Mouse (Mus musculus): ENCODE measurements at regions not wholly inside any gene's neighbourhood (a gene's known extent, or its start where the extent isn't known, plus 50 kb on each side); places are given as distances from the start of the nearest gene placed in this dataset.

GRCm38 (mm10) chr11:18278585-18279136, 325.0 kb upstream of the Etaa1 start:
- no peak overlapping the region for H3K4me2 ChIP-seq (ENCODE audit: low read depth)
- ATAC-seq (ENCODE audit: insufficient read depth) (no peak), DNase-seq (ENCODE audit: low read depth in 3 of 3, low spot score in 3 of 3) (no peak)
- no peak overlapping the region for H3K27ac ChIP-seq
- H3K4me1 ChIP-seq (replicated peaks; ENCODE audit: control insufficient read depth in 2 of 2, insufficient read depth in 2 of 2, low read length in 1 of 2) = no peaks in the 10 kb centered on the region
- no peaks in the 10 kb centered on the region for H3K36me3 ChIP-seq (replicated peaks; ENCODE audit: control insufficient read depth, insufficient read depth, low read depth)
- H3K9me3 ChIP-seq (ENCODE audit: control insufficient read depth, low read length) = no peaks in the 10 kb centered on the region
- no peak overlapping the region for H3K4me3 ChIP-seq (ENCODE audit: insufficient read depth in 1 of 2, low read depth in 2 of 2, low read length in 2 of 2)
- WGBS (ENCODE audit: insufficient replicate concordance) = 48% methylated on average over 2 of the region's 2 CpGs
- no peak for TF ChIP-seq EP300 (IDR thresholded peaks at IDR 0.05; ENCODE audit: low read depth)
- H3K9ac ChIP-seq (replicated peaks) = no peak overlapping the region
- no peaks in the 10 kb centered on the region for H3K27me3 ChIP-seq (ENCODE audit: control insufficient read depth, insufficient read depth, low read length)

- TF ChIP-seq CTCF (IDR thresholded peaks at IDR 0.05; ENCODE audit: low read depth) (no peak), EP300 (IDR thresholded peaks at IDR 0.05; ENCODE audit: low read depth) (no peak)
- DNase-seq (ENCODE audit: low read depth in 3 of 3, low spot score in 3 of 3) (no peak), ATAC-seq (ENCODE audit: insufficient read depth) (no peak)
- H3K27ac ChIP-seq = no peak overlapping the region
- H3K9ac ChIP-seq (replicated peaks) = no peak overlapping the region
- H3K9me3 ChIP-seq (ENCODE audit: control insufficient read depth, low read length) = no peaks in the 10 kb centered on the region
- no peak overlapping the region for H3K4me2 ChIP-seq (ENCODE audit: low read depth)
- H3K4me1 ChIP-seq (replicated peaks; ENCODE audit: control insufficient read depth in 2 of 2, insufficient read depth in 2 of 2, low read length in 1 of 2) = no peaks in the 10 kb centered on the region
- 28% methylated on average over 1 of the region's 1 CpGs for WGBS (ENCODE audit: insufficient replicate concordance)
- H3K27me3 ChIP-seq (ENCODE audit: control insufficient read depth, insufficient read depth, low read length) = no peaks in the 10 kb centered on the region
- H3K36me3 ChIP-seq (replicated peaks; ENCODE audit: control insufficient read depth, insufficient read depth, low read depth) = no peaks in the 10 kb centered on the region
- no peak overlapping the region for H3K4me3 ChIP-seq (ENCODE audit: insufficient read depth in 1 of 2, low read depth in 2 of 2, low read length in 2 of 2)
Measured at GRCm38 (mm10) chr11:18272392-18272791, 318.7 kb upstream of the Etaa1 start.

GRCm38 (mm10) chr11:18266161-18266560, 312.5 kb upstream of the Etaa1 start:
- Histone ChIP-seq H3K9ac (replicated peaks) (no peak overlapping the region), H3K36me3 (replicated peaks; ENCODE audit: control insufficient read depth, insufficient read depth, low read depth) (no peaks in the 10 kb centered on the region), H3K27me3 (ENCODE audit: control insufficient read depth, insufficient read depth, low read length) (no peaks in the 10 kb centered on the region), H3K4me3 (ENCODE audit: insufficient read depth in 1 of 2, low read depth in 2 of 2, low read length in 2 of 2) (no peak overlapping the region), H3K4me2 (ENCODE audit: low read depth) (no peak overlapping the region), H3K4me1 (replicated peaks; ENCODE audit: control insufficient read depth in 2 of 2, insufficient read depth in 2 of 2, low read length in 1 of 2) (no peaks in the 10 kb centered on the region), H3K9me3 (ENCODE audit: control insufficient read depth, low read length) (no peaks in the 10 kb centered on the region), H3K27ac (no peak overlapping the region)
- no peak for ATAC-seq (ENCODE audit: insufficient read depth)
- TF ChIP-seq CTCF (IDR thresholded peaks at IDR 0.05; ENCODE audit: low read depth) = no peak
- TF ChIP-seq EP300 (IDR thresholded peaks at IDR 0.05; ENCODE audit: low read depth) = no peak
- 75% methylated on average over 2 of the region's 2 CpGs for WGBS (ENCODE audit: insufficient replicate concordance)
- DNase-seq (ENCODE audit: low read depth in 3 of 3, low spot score in 3 of 3) = no peak

- no peaks in the 10 kb centered on the region for H3K27me3 ChIP-seq (ENCODE audit: control insufficient read depth, insufficient read depth, low read length)
- ATAC-seq (ENCODE audit: insufficient read depth) = no peak
- 48% methylated on average over 1 of the region's 1 CpGs for WGBS (ENCODE audit: insufficient replicate concordance)
- no peak for DNase-seq (ENCODE audit: low read depth in 3 of 3, low spot score in 3 of 3)
- no peak overlapping the region for H3K9ac ChIP-seq (replicated peaks)
- no peak overlapping the region for H3K4me3 ChIP-seq (ENCODE audit: insufficient read depth in 1 of 2, low read depth in 2 of 2, low read length in 2 of 2)
- no peak overlapping the region for H3K27ac ChIP-seq
- no peaks in the 10 kb centered on the region for H3K9me3 ChIP-seq (ENCODE audit: control insufficient read depth, low read length)
- H3K4me1 ChIP-seq (replicated peaks; ENCODE audit: control insufficient read depth in 2 of 2, insufficient read depth in 2 of 2, low read length in 1 of 2) = no peaks in the 10 kb centered on the region
- TF ChIP-seq CTCF (IDR thresholded peaks at IDR 0.05; ENCODE audit: low read depth) (no peak), EP300 (IDR thresholded peaks at IDR 0.05; ENCODE audit: low read depth) (no peak)
- H3K36me3 ChIP-seq (replicated peaks; ENCODE audit: control insufficient read depth, insufficient read depth, low read depth) = no peaks in the 10 kb centered on the region
- H3K4me2 ChIP-seq (ENCODE audit: low read depth) = no peak overlapping the region
Measured at GRCm38 (mm10) chr11:18262901-18263300, 309.2 kb upstream of the Etaa1 start.

- TF ChIP-seq EP300 (IDR thresholded peaks at IDR 0.05; ENCODE audit: low read depth) (no peak), CTCF (IDR thresholded peaks at IDR 0.05; ENCODE audit: low read depth) (no peak)
- no peak overlapping the region for H3K4me3 ChIP-seq (ENCODE audit: insufficient read depth in 1 of 2, low read depth in 2 of 2, low read length in 2 of 2)
- H3K36me3 ChIP-seq (replicated peaks; ENCODE audit: control insufficient read depth, insufficient read depth, low read depth) = no peaks in the 10 kb centered on the region
- no peaks in the 10 kb centered on the region for H3K9me3 ChIP-seq (ENCODE audit: control insufficient read depth, low read length)
- no peaks in the 10 kb centered on the region for H3K27me3 ChIP-seq (ENCODE audit: control insufficient read depth, insufficient read depth, low read length)
- ATAC-seq (ENCODE audit: insufficient read depth) (no peak), DNase-seq (ENCODE audit: low read depth in 3 of 3, low spot score in 3 of 3) (no peak)
- H3K27ac ChIP-seq = no peak overlapping the region
- H3K9ac ChIP-seq (replicated peaks) = no peak overlapping the region
- H3K4me2 ChIP-seq (ENCODE audit: low read depth) = no peak overlapping the region
- H3K4me1 ChIP-seq (replicated peaks; ENCODE audit: control insufficient read depth in 2 of 2, insufficient read depth in 2 of 2, low read length in 1 of 2) = no peaks in the 10 kb centered on the region
- 44% methylated on average over 4 of the region's 4 CpGs for WGBS (ENCODE audit: insufficient replicate concordance)
Measured at GRCm38 (mm10) chr11:18249236-18249635, 295.6 kb upstream of the Etaa1 start.

Data from liver, embryonic 14.5 days (tissue).